Mouse (Mus musculus) left cerebral cortex, postnatal 36 days (tissue): ENCODE results near the gene Nfkbie. TPM values are rescaled to one million over a fixed set of nuclear protein-coding genes. Genes with fewer than 3 reads are reported as not detected.
A peak's percentile ranks its signal among the peaks of the same experiment; 100 is the strongest.

ENCODE experiments used
- DNase-seq, 2 experiments: peaks; one replicate each; pipeline ENCODE4 v3.0.0; 2021 to 2022; ENCODE audit warnings: low spot score in 2 of 2, mixed read lengths in 1 of 2
- intact Hi-C: fragments of 180-260 bp; cut with DNase I; formaldehyde crosslinking; loops from one replicate; pipeline ENCODE4 v1.15.1; 2025
- total RNA-seq, 2 experiments: library from RNA; stranded (reverse); gene quantifications; 2 replicates each; pipeline ENCODE4 v1.2.3; 2021

Gene Nfkbie
- total RNA-seq, 2 experiments from 2014 or later, result 1.7 to 2.7 TPM

GRCm38 (mm10) chr17:45557246-45557824 lies 1.8 kb downstream of the Nfkbie start:
- intact Hi-C loops, result no loop called here
- no peak for DNase-seq

DNA sequence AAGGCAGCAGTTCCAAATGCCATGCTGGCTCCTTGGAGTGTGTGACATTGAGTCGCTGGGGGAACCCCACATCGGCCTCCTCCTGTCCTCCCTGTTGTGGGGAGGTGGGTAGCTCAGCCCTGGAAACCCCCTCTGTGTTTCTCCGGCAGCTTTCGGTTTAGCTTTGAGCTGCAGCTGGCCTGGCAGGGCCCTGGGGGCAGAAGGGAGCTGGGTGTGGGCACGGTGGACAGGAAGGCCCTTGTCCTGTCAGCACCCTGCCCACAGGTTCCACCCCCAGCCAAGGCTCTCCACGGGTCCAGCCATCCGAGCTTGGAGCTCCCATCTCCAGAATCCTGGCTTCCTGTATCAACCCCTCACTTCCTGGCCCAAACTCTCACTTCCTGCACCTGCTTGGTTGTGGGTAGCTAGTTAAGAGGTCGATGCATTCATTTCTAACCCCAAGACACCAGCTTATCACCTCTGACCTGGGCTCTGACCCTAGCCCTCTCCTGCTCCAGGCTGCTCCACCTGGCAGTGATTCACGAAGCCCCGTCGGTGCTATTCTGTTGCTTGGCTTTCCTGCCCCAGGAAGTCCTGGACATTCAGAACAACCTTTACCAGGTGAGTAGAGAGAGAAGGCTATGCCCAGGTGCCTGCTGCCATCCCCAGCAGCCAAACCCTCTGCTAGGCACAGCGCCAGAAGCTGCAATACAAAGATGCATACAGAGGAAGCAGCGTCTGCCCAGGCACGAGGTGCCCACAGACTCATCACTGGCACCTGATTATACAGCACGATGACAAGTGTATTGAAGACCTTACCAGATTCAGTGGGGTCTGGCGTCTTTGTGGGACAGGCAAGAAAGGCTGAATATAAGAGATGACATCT lies 2.7 kb downstream of the Nfkbie start:
- no peak for DNase-seq
- intact Hi-C loops, result no loop called here

- DNase-seq, result no peak
- intact Hi-C loops, result no loop called here
Measured at GRCm38 (mm10) chr17:45559732-45560525, 4.4 kb downstream of the Nfkbie start.

GRCm38 (mm10) chr17:45563216-45563615 lies 7.7 kb downstream of the Nfkbie start:
- DNase-seq, result no peak
- intact Hi-C loops, result no loop called here

GRCm38 (mm10) chr17:45563655-45564530 lies 8.4 kb downstream of the Nfkbie start, which contains the start of gene Slc35b2:
Slc35b2 (plus strand) TSS chr17:45563874.
- intact Hi-C loops, result no loop called here
- peak; percentile 90 to 91 for DNase-seq

- intact Hi-C loops, result no loop called here
- DNase-seq, result no peak
Measured at GRCm38 (mm10) chr17:45564531-45565084, 9.1 kb downstream of the Nfkbie start.

DNA sequence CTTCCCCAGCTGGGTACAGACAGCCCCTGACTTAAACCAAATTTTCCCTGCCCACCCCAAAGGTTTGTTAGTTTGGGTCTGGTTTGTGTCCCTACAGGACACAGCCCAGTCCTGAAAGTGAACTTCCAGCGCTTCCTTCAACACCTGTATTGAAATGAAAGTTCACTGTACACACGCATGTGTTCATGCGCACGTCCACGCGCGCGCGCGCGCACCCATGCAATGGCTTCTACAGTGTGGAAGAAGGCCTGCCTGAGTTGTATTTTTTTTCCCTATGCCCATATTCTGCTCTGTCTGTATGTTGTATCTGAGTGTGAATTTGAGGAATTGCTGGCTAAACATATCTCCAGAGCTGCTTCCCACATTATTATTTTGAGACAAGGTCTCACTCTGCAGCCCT lies 9.6 kb downstream of the Nfkbie start:
- intact Hi-C loops, result no loop called here
- no peak for DNase-seq

- intact Hi-C loops, result no loop called here
- DNase-seq, result no peak
Measured at GRCm38 (mm10) chr17:45566031-45566359, 10.5 kb downstream of the Nfkbie start.

GRCm38 (mm10) chr17:45566360-45567161 lies 11.1 kb downstream of the Nfkbie start:
- intact Hi-C loops, result no loop called here
- peak; percentile 23 to 26 for DNase-seq

- intact Hi-C loops, result no loop called here
- no peak for DNase-seq
Measured at GRCm38 (mm10) chr17:45567162-45567601, 11.7 kb downstream of the Nfkbie start.

- no peak for DNase-seq
- intact Hi-C loops, result no loop called here
Measured at GRCm38 (mm10) chr17:45568990-45569389, 13.5 kb downstream of the Nfkbie start.

GRCm38 (mm10) chr17:45569999-45570398 lies 14.5 kb downstream of the Nfkbie start:
- intact Hi-C loops, result no loop called here
- no peak for DNase-seq

GRCm38 (mm10) chr17:45572103-45573086 lies 16.9 kb downstream of the Nfkbie start:
- intact Hi-C loops, result no loop called here
- DNase-seq, result peak; percentile 78 to 84

DNA sequence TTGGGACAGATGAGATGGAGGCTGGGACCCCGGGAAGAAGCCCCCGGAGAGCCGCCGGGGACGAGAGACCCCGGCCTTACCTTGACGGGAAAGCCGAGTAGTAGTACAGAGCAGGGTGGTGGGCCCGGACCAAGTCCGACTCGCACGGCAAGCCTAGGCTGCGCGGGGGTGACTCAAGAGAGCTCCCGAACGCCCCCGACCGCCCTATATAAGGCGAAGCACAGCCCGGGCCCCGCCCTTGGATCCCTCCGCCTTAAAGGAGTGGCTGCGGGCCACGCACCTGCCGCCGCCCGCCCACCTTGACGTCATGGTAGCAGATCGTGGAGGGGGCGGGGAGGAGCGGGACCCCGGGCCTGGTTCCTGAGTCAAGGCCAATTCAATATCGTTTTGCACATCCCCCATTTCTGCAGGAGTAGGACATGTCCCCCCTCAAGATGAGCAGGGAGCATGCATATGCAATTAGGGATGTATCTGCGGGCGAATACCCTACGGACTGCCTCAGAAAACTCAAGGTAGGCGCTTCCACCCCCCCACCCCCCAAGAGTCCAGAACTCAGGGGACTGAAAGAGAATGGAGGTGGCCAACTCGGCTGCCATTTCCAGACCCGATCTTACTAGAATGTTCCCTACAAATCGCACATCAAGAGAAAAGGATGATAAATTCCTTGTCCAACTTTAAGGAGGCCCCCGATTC lies 17.7 kb downstream of the Nfkbie start, which contains the start of gene Hsp90ab1:
Gene Hsp90ab1, minus strand, starts transcription at position 185 of the 693 bp plus-strand sequence.
- intact Hi-C loops, result no loop called here
- peak; percentile 99 for DNase-seq

DNA sequence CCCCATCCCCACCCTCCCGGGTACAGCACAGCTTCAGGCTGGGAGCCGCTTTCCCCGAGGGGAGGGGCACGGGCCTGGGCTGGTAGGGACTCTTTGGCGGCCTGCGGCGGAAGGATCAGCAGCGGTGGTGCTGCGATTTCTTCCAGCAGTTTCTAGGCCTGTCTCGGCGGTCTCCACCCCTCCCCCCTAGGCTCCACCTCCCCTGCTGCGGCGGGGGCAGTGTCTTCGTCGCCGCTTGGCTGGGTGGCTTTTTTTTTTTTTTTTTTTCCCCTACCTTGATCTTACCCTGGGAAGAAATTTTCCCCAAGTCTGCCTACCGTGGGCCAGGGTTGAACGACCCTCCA lies 18.2 kb downstream of the Nfkbie start:
- intact Hi-C loops, result no loop called here
- DNase-seq, result peak; percentile 96 to 97

DNA sequence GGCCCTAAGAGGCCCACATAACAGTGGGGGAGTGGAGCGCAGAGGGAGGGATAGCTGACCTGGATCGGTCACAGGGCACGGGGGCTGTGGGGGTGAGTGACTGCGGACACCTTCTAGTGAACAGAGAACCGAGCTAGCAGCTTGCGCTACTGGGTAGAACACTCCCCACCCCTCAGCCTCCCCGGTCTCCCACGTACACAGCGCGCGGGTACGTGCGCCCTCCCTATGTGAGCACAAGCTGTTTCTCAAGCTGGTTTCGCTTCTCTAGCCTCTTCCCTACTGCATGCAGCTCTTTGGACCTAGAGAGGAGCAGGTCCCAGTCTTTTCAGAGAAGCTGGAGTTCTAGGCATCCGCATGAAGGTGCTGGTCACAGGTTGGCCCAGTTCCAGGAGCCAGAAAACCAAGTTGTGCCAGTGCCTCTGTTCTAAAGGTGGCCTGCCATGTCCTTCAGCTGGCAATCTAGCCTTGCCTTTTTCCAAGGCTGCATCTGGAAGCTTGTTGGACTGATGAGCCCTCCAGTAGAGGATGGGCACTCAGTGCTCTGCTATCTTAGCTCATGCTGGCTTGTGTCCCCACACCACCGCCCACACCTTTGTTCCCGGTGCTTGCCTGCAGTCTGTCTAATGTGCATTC lies 18.7 kb downstream of the Nfkbie start:
- intact Hi-C loops, result no loop called here

More for the DNA sequence above, 18.7 kb downstream of the Nfkbie start:
- peak; percentile 86 for DNase-seq
